Mouse (Mus musculus) embryonic fibroblast, embryonic 13.5 days (primary cell): ENCODE measurements around the gene Cldn7. TPM values are rescaled to one million over a fixed set of nuclear protein-coding genes. Genes with fewer than 3 reads are reported as not detected.
"Not testable (repeated sequence)": the region's sequence is repeated elsewhere in the genome, so short reads cannot be mapped to it uniquely, and the experiment has no call there.

ENCODE experiments used
- H3K27ac ChIP-seq: 2 replicates; pipeline ENCODE4 v1.5.1; 2012; ENCODE audit warnings: low read length, control low read depth, inconsistent platforms; ENCODE audit not compliant: insufficient read depth
- H3K4me1 ChIP-seq: 2 replicates; pipeline ENCODE4 v1.6.1; 2011; ENCODE audit warnings: low read length; ENCODE audit not compliant: control insufficient read depth, insufficient read depth
- H3K4me3 ChIP-seq: 2 replicates; pipeline ENCODE4 v1.5.1; 2011; ENCODE audit warnings: mild to moderate bottlenecking, control low read depth, low read length; ENCODE audit not compliant: insufficient read depth
- CTCF ChIP-seq: IDR thresholded peaks from 2 replicates; pipeline ENCODE4 v1.5.1; 2011; ENCODE audit warnings: mild to moderate bottlenecking, control low read depth, low read length, moderate library complexity, borderline replicate concordance; ENCODE audit not compliant: insufficient read depth
- POLR2A ChIP-seq: IDR thresholded peaks from 2 replicates; pipeline ENCODE4 v1.6.1; 2011; ENCODE audit warnings: low read depth, mild to moderate bottlenecking, control low read depth, low read length, moderate library complexity
- polyA plus RNA-seq: library from polyadenylated mRNA; stranded (reverse); fragments of >200 nt; gene quantifications from 2 replicates; pipeline ENCODE4 v1.2.4, GENCODE M21; 2011; ENCODE audit warnings: low read depth; ENCODE audit not compliant: missing spikeins, insufficient read length

Gene Cldn7
- polyA plus RNA-seq, 1 experiment, result not detected

GRCm38 (mm10) chr11:69953267-69953915 lies 11.2 kb upstream of the Cldn7 start:
- H3K27ac ChIP-seq, result no peak overlapping the region
- no peak for TF ChIP-seq POLR2A
- no peak for TF ChIP-seq CTCF
- no peak overlapping the region for H3K4me3 ChIP-seq
- no peaks in the 10 kb centered on the region for H3K4me1 ChIP-seq

DNA sequence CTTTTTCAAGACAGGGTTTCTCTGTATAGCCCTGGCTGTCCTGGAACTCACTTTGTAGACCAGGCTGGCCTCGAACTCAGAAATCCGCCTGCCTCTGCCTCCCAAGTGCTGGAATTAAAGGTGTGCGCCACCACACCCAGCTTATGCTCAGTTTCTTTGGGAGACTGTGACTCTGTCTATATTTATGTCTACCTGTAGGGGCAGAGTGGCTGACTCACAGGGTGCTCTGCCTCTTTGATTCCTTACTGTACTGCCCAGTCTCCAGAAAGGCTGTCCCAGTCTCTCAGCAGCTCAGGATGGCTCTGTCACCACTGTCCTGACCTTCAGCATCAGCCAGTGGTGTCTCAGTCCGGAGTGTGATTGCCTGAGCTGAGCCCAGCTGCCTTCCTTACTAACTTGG lies 9.0 kb upstream of the Cldn7 start:
- not testable (repeated sequence) for H3K27ac ChIP-seq, H3K4me3 ChIP-seq, H3K4me1 ChIP-seq

DNA sequence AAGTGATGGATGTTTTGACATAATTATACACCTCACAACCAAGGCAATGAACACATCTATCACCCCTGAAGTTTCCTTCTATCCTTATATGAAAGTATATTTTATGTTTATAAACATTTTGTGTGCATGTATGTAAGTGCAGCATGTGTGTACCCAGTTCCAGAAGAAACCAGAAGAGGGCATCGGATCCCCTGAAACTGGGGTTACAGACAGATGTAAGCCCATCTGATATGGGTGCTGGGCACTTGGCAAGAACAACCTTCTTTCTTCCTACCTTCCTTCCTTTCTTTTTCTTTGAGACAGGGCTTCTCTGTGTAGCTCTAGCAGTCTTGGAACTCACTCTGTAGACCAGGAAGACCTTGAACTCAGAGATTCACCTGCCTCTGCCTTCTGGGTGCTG lies 8.4 kb upstream of the Cldn7 start:
- no peaks in the 10 kb centered on the region for H3K4me1 ChIP-seq
- no peak overlapping the region for H3K27ac ChIP-seq
- TF ChIP-seq CTCF (no peak), POLR2A (no peak)
- H3K4me3 ChIP-seq, result no peak overlapping the region

DNA sequence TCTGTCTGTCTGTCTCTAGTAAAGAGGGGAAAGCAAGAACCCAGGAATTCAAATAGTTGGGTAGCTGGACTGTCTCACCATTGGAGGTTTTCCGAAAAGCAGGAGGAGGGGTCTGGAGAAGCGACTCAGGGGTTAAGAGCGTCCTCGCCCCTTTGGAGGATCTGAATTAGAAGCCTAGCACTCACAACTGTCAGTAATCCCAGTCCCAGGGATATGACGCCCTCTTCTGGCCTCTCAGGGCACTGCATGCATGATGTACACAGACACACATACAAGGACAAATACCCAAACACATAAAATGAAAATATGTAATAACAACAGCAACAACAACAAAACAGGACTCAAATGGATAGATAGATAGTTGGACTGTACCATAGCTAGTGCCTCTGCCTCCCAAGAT lies 4.0 kb upstream of the Cldn7 start:
- H3K4me3 ChIP-seq, result no peak overlapping the region
- no peak overlapping the region for H3K27ac ChIP-seq
- TF ChIP-seq POLR2A (no peak), CTCF (0 out of 2 replicates have a peak, but pooled peaks have one; percentile 11)
- no peaks in the 10 kb centered on the region for H3K4me1 ChIP-seq

DNA sequence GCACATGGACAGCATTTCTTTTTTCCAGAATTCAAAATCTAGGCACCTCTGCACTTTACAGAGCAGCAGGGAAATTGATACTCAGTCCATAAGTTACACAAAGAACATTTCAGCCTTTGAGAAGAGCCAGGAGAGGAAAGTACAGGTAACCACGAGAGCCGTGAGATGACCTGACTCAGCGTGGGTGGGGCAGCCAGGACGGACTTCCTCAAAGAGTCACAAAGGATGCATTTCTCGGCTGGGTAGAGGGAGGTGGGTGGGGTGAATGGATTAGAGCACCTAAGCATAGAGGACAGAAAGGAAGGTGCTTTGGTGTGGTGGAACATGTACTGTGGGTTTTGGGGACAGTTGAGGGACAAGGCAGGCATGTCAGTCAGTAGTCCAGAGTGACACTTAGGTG lies 2.7 kb upstream of the Cldn7 start:
- no peak overlapping the region for H3K4me3 ChIP-seq
- no peak overlapping the region for H3K27ac ChIP-seq
- no peaks in the 10 kb centered on the region for H3K4me1 ChIP-seq
- TF ChIP-seq CTCF, result no peak
- no peak for TF ChIP-seq POLR2A

GRCm38 (mm10) chr11:69965271-69966005 lies 859 bp downstream of the Cldn7 start:
- Histone ChIP-seq H3K4me1 (no peaks in the 10 kb centered on the region), H3K27ac (no peak overlapping the region), H3K4me3 (no peak overlapping the region)
- TF ChIP-seq POLR2A (no peak), CTCF (no peak)

- TF ChIP-seq POLR2A, result no peak
- no peak for TF ChIP-seq CTCF
- H3K4me3 ChIP-seq, result peak overlapping the region; percentile 15; the same call in 1 of the 2 replicates
- no peaks in the 10 kb centered on the region for H3K4me1 ChIP-seq
- H3K27ac ChIP-seq, result no peak overlapping the region
These were observed 1.7 kb downstream of the Cldn7 start for GRCm38 (mm10) chr11:69966006-69966859.

DNA sequence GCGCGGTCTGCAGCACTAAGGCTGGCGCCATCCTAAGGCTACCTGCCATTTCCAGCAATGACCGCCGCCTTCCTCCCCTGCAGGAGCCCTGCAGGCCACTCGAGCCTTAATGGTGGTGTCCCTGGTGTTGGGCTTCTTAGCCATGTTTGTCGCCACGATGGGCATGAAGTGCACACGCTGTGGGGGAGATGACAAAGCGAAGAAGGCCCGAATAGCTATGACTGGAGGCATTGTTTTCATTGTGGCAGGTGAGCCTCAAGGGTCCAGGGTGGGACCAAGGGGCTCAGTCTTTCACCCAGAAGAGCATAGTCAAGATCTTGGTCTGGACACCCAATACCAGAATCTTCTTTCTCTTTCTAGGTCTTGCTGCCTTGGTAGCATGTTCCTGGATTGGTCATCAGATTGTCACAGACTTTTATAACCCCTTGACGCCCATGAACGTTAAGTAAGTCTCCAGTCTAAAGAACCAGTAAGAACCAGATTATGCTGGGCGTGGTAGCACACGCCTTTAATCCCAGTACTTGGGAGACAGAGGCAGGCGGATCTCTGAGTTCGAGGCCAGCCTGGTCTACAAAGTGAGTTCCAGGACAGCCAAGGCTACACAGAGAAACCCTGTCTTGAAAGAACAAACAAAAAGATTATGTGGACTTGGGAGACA lies 2.4 kb downstream of the Cldn7 start:
- TF ChIP-seq CTCF, result no peak
- 0 out of 2 replicates have a peak, but pooled peaks have one; percentile 9 for TF ChIP-seq POLR2A
- Histone ChIP-seq H3K4me1 (no peaks in the 10 kb centered on the region), H3K4me3 (no peak overlapping the region), H3K27ac (no peak overlapping the region)

GRCm38 (mm10) chr11:69968793-69969192 lies 4.2 kb downstream of the Cldn7 start:
- no peak for TF ChIP-seq CTCF
- no peak for TF ChIP-seq POLR2A
- no peak overlapping the region for H3K4me3 ChIP-seq
- H3K27ac ChIP-seq, result no peak overlapping the region
- H3K4me1 ChIP-seq, result no peaks in the 10 kb centered on the region

GRCm38 (mm10) chr11:69970222-69970621 lies 5.6 kb downstream of the Cldn7 start:
- H3K4me1 ChIP-seq, result no peaks in the 10 kb centered on the region
- no peak overlapping the region for H3K4me3 ChIP-seq
- TF ChIP-seq POLR2A (no peak), CTCF (no peak)
- no peak overlapping the region for H3K27ac ChIP-seq
